In genomic region chr1:133314364-133314763, GRCm38 (mm10) we compare ENCODE assay signal across 10 mouse cellular contexts. TPM values are rescaled to one million over a fixed set of nuclear protein-coding genes. Genes with fewer than 3 reads are reported as not detected.
A peak's percentile ranks its signal among the peaks of the same experiment; 100 is the strongest.
DNase-seq lines count a peak whose midpoint lies in the region; ATAC-seq lines count a peak whose summit lies in the region.
"Had no signal": no experiment of that assay in that cellular context is flagged by ENCODE, and none has a peak within 500 bp of the region (broad histone marks: within the 10 kb centered on the region; RNA-seq: fewer than 3 reads in every experiment).

No protein-coding gene starts in this region.

- no peak overlapping the region for H3K27ac ChIP-seq in hindbrain, embryonic 14.5 days
- H3K27ac ChIP-seq in hindbrain, embryonic 12.5 days = no peak overlapping the region
- no peak overlapping the region for H3K27ac ChIP-seq in neural tube, embryonic 11.5 days (ENCODE audit: low read depth, low read length)

- H3K4me2 ChIP-seq in hindbrain, embryonic 14.5 days (replicated peaks) = no peak overlapping the region
- no peak overlapping the region for H3K4me2 ChIP-seq in hindbrain, embryonic 12.5 days (replicated peaks)
- H3K4me2 ChIP-seq in neural tube, embryonic 11.5 days (ENCODE audit: low read depth) = no peak overlapping the region

- H3K9ac ChIP-seq in hindbrain, embryonic 14.5 days = no peak overlapping the region
- no peak overlapping the region for H3K9ac ChIP-seq in hindbrain, embryonic 12.5 days
- no peak overlapping the region for H3K9ac ChIP-seq in neural tube, embryonic 11.5 days (ENCODE audit: low read length)

- H3K27me3 ChIP-seq in hindbrain, embryonic 14.5 days (ENCODE audit: control insufficient read depth, insufficient read depth, low read length) = no peaks in the 10 kb centered on the region
- H3K27me3 ChIP-seq in hindbrain, embryonic 12.5 days = no peaks in the 10 kb centered on the region
- no peaks in the 10 kb centered on the region for H3K27me3 ChIP-seq in neural tube, embryonic 11.5 days (ENCODE audit: control insufficient read depth, insufficient read depth, low read length)

- H3K4me3 ChIP-seq in hindbrain, embryonic 14.5 days (replicated peaks; ENCODE audit: low read length) = no peak overlapping the region
- no peak overlapping the region for H3K4me3 ChIP-seq in hindbrain, embryonic 12.5 days
- no peak overlapping the region for H3K4me3 ChIP-seq in neural tube, embryonic 11.5 days (ENCODE audit: low read depth, low read length)
- H3K4me3 ChIP-seq: megakaryocyte, embryonic 14.5 days had no signal

- ATAC-seq in hindbrain, embryonic 14.5 days (ENCODE audit: low FRiP score) = no peak
- ATAC-seq in hindbrain, embryonic 12.5 days (ENCODE audit: low FRiP score) = no peak
- ATAC-seq in neural tube, embryonic 11.5 days (ENCODE audit: insufficient read depth, low FRiP score, low TSS enrichment) = no peak
- no peak for ATAC-seq in activated CD4-positive, CD25-positive, alpha-beta regulatory T cell, adult 4 months

- 19% methylated on average over 8 of the region's 8 CpGs for WGBS in hindbrain, embryonic 14.5 days
- 25% methylated on average over 8 of the region's 8 CpGs for WGBS in hindbrain, embryonic 12.5 days
- WGBS in neural tube, embryonic 11.5 days = 21% methylated on average over 8 of the region's 8 CpGs

- DNase-seq in hindbrain, embryonic 14.5 days (ENCODE audit: low spot score) = peak; percentile 55
- DNase-seq in 3T3-L1 (ENCODE audit: low read depth, low spot score) (peak; percentile 58), ES-CJ7 (ENCODE audit: low read depth, low spot score) (peak; percentile 87)
- DNase-seq in cerebellum, postnatal 25 days = peak; percentile 45 to 70
- DNase-seq in kidney, postnatal 25 days = peak; percentile 72 to 76
- DNase-seq in neural tube, embryonic 11.5 days (ENCODE audit: low spot score) = peak; percentile 72

- H3K9me3 ChIP-seq in hindbrain, embryonic 14.5 days (ENCODE audit: control insufficient read depth, low read length) = no peaks in the 10 kb centered on the region
- H3K9me3 ChIP-seq in hindbrain, embryonic 12.5 days (replicated peaks) = no peaks in the 10 kb centered on the region
- no peaks in the 10 kb centered on the region for H3K9me3 ChIP-seq in neural tube, embryonic 11.5 days (ENCODE audit: control insufficient read depth, low read length)

- H3K4me1 ChIP-seq in hindbrain, embryonic 14.5 days (replicated peaks; ENCODE audit: control insufficient read depth, insufficient read depth, low read length) = 0 out of 2 replicates have a peak, but pooled peaks cover 8% of the 10 kb centered on the region
- peaks cover 12% of the 10 kb centered on the region for H3K4me1 ChIP-seq in hindbrain, embryonic 12.5 days
- H3K4me1 ChIP-seq in neural tube, embryonic 11.5 days (ENCODE audit: control insufficient read depth, insufficient read depth, low read length) = no peaks in the 10 kb centered on the region

- H3K36me3 ChIP-seq in hindbrain, embryonic 14.5 days (replicated peaks; ENCODE audit: control insufficient read depth, insufficient read depth) = no peaks in the 10 kb centered on the region
- H3K36me3 ChIP-seq in hindbrain, embryonic 12.5 days = no peaks in the 10 kb centered on the region
- no peaks in the 10 kb centered on the region for H3K36me3 ChIP-seq in neural tube, embryonic 11.5 days (ENCODE audit: control insufficient read depth, insufficient read depth, low read length)

RNA-seq across cellular contexts. Expression of gene Golt1a, which starts 4.8 kb away (rescaled TPM):
- not detected in 2 replicates for polyA plus RNA-seq in hindbrain, embryonic 14.5 days (2014; fragmentation: Nextera tagmentation; extraction: Ambion mirVana)
- polyA plus RNA-seq in hindbrain, embryonic 12.5 days (2016; fragmentation: Nextera tagmentation; extraction: Ambion mirVana) = not detected in 2 replicates
- not detected in 2 replicates for polyA plus RNA-seq in neural tube, embryonic 11.5 days (2014; fragmentation: Nextera tagmentation; extraction: Ambion mirVana)
- not detected for polyA plus RNA-seq in activated CD4-positive, CD25-positive, alpha-beta regulatory T cell, adult 4 months (2017; shearing (Covaris generic))

RNA-seq across cellular contexts. Expression of gene Kiss1, which starts 7.3 kb away (rescaled TPM):
- not detected in 2 replicates for polyA plus RNA-seq in hindbrain, embryonic 14.5 days (2014; fragmentation: Nextera tagmentation; extraction: Ambion mirVana)
- polyA plus RNA-seq in hindbrain, embryonic 12.5 days (2016; fragmentation: Nextera tagmentation; extraction: Ambion mirVana) = not detected in 2 replicates
- not detected in 2 replicates for polyA plus RNA-seq in neural tube, embryonic 11.5 days (2014; fragmentation: Nextera tagmentation; extraction: Ambion mirVana)
- polyA plus RNA-seq in activated CD4-positive, CD25-positive, alpha-beta regulatory T cell, adult 4 months (2017; shearing (Covaris generic)) = not detected

RNA-seq across cellular contexts. Expression of gene Ren1, which starts 35.9 kb away (rescaled TPM):
- polyA plus RNA-seq in hindbrain, embryonic 14.5 days (2014; fragmentation: Nextera tagmentation; extraction: Ambion mirVana) = 7.3 and 11.1 TPM in 2 replicates
- 0.99 and 1.9 TPM in 2 replicates for polyA plus RNA-seq in hindbrain, embryonic 12.5 days (2016; fragmentation: Nextera tagmentation; extraction: Ambion mirVana)
- polyA plus RNA-seq in neural tube, embryonic 11.5 days (2014; fragmentation: Nextera tagmentation; extraction: Ambion mirVana) = not detected in 2 replicates
- not detected for polyA plus RNA-seq in activated CD4-positive, CD25-positive, alpha-beta regulatory T cell, adult 4 months (2017; shearing (Covaris generic))
- polyA plus RNA-seq: frontal cortex, adult 2 months had no signal

RNA-seq across cellular contexts. Expression of gene Etnk2, which starts 49.0 kb away (rescaled TPM):
- polyA plus RNA-seq in hindbrain, embryonic 14.5 days (2014; fragmentation: Nextera tagmentation; extraction: Ambion mirVana) = 20.3 TPM in 2 replicates
- polyA plus RNA-seq in hindbrain, embryonic 12.5 days (2016; fragmentation: Nextera tagmentation; extraction: Ambion mirVana) = 5.2 and 5.6 TPM in 2 replicates
- 1.9 and 3.0 TPM in 2 replicates for polyA plus RNA-seq in neural tube, embryonic 11.5 days (2014; fragmentation: Nextera tagmentation; extraction: Ambion mirVana)
- polyA plus RNA-seq in activated CD4-positive, CD25-positive, alpha-beta regulatory T cell, adult 4 months (2017; shearing (Covaris generic)) = under 1 TPM in 1 of 2 experiments, not detected in 1; 0.20 TPM
